Mouse (Mus musculus): Measurements from ENCODE around the gene H2afz.
"Not testable (repeated sequence)": the region's sequence is repeated elsewhere in the genome, so short reads cannot be mapped to it uniquely, and the experiment has no call there.

The H2afz gene

DNA sequence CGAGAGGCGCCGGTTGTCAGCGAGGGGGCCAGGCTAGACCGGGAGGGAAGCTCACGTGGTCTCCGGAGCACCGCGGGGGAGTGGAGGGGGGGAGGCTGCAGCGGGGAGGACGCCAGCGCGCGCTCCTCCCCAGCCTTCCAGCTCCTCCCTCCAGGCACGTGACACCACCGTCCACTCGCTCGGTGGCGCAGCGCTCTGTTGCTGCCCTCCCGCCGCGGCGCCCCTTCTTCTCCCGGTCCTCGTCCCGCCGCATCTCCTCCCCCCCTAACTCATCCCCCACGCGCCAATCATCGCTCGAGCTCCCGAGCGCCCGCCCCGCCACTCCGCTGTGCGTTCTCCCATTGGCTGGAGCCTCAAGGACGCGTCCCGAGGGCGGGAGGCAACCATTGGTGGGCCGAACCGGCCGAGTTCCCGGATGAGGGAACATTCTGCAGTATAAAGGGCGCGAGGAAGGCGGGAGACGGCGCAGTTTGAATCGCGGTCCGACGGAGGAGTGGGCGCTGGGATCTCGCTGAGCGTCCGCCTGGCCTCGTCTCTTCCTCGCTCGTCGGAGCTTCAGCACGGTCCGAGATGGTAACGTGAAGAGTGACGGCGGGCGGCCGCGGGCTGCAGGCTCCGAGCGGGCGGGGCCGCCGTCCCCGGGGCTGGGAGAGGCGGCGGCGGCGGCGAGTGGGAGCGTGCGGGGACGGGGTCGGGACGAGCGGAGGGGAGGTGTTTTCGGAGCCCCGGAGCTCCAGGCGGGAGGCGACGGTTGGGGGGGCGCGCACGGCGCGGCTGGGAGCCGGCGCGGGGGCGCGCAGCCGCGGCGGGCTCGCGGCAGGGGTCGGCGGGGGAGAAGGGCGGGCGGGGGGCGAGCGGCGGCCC is at the start of gene H2afz:
TSS of gene H2afz (plus strand) at position 364 of the 864 bp plus-strand sequence.
- DNase-seq (ENCODE audit: low read depth, low spot score) = peak; percentile 99

DNA sequence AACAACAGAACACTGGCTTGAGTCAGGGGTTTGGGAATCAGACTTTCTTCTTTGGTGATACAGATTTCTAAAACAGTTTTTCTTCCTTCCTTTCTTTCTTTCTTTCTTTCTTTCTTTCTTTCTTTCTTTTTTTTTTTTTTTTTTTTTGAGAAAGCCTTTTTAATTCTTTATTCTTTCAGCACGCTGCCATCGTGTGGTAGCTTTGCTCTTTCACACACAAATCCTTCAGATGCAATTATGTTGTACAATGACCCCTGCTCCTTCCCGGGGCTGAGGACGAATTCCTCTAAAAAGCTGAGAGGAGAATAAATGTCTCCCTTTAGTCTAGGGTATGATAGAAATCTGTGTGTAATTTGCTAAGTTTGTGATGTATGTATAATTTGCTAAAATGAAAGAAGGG is 45.6 kb upstream of the H2afz start:
- peak; percentile 31 for DNase-seq (ENCODE audit: low read depth, low spot score)

DNA sequence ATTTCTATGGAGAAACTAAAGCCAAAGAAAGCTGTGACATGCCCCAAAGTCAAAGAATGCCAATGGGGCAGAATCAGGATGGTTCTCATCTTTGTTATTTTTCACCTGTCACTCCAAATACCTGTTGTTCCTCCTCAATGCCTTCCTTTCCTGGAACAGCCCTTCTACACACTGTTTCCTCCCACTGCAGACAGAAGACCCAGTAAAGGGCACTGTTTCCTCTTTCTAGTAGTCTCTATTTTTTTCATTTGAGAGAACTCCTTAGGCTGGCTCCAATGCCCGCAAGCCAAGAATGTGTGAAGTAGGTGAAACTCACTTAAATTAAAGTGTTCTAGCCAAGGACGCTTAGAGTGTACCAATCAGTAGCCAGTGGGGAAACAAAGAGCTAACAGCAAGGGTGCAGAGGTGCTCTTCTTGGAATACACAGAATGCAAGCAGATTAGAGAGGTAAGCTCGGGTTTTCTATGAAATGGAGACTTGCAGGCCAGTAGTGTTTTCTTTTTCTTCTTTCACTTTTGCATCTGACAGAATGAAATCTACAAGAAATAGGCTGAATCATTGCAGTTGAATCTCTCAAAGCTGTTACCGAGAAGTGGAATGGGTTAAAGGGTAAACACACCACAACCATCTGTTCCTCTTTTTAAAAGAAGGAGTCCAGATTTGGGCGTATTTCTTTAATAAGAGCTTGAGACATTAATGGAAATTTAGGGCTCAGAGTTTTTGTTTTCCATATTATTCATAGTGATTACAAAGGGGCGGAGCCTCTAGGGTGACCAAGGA is 43.4 kb upstream of the H2afz start:
- no peak for DNase-seq (ENCODE audit: low read depth, low spot score)

DNA sequence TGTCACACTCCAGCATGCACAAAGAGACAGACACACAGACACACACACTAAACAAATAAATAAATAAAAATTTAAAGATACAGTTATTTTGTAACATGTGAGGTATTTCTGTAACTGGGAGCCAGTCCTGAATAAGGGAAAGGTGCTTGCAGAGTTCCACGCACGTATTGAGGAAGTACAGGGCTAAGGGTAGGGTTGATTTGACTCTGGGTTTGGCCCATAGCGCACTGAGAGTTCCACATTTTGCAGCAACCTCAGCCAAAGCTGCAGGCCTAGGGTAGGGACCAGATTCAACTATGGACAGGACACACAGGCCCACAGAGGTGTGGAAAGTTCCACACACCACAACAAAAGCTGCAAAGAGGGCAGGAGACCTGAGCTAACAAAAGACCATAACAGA is 41.0 kb upstream of the H2afz start:
- no peak for DNase-seq (ENCODE audit: low read depth, low spot score)

DNA sequence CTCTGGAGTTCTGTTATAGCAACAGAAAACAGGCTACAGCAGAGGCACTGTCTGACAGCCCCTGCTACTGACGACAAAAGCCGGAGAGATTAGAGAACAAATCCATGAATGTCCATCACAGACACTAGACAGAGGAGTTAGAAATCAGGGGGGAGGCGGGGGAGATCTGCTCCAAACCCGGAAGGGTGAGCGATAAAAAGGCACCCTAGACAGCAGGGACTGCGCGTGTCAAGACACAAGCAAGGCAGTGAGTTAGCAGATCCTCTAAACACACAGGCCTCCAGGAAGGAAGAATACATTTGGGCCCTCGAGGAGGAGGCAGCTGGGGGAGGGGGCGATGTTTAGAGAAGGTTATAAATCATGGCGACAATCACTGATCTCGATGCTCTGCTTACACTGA is 36.6 kb upstream of the H2afz start:
- DNase-seq (ENCODE audit: low read depth, low spot score) = no peak

DNA sequence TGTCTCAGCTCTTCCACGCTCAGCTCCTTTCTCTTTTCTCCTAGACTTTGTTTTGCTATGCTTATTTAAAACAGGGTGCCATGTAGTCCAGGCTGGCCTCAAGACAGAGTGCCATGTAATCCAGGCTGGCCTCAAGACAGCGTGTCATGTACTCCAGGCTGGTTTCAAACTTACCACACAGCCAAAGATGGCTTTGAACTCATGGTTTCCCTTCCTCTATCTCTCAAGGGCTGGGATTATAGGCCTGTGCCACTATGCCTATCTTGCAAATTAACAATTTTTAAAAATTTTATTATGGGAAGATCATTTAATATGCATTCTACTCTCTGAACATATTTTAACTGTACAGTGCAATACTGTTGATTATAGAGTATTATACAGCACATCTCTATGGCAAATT is 33.1 kb upstream of the H2afz start:
- DNase-seq (ENCODE audit: low read depth, low spot score) = no peak

DNA sequence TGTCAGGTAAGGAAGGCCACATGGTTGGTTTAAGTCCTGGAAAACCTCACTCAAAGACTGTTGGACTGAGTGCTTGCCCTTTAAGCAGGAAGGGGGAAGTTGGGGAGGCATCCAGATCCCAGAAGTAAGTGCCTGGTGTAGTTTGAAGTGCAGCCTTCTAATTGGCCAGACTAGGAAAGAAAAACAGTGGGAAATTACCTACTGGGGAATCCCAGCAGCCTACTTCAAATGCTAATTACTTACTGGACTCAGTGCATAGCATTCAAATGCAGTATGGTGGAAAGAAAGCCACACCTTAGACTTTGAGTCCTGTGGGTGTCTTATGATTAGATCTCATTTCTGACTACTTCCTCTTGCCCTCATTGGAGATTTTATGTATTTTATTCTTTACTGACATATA is 31.2 kb upstream of the H2afz start:
- DNase-seq (ENCODE audit: low read depth, low spot score) = no peak

DNA sequence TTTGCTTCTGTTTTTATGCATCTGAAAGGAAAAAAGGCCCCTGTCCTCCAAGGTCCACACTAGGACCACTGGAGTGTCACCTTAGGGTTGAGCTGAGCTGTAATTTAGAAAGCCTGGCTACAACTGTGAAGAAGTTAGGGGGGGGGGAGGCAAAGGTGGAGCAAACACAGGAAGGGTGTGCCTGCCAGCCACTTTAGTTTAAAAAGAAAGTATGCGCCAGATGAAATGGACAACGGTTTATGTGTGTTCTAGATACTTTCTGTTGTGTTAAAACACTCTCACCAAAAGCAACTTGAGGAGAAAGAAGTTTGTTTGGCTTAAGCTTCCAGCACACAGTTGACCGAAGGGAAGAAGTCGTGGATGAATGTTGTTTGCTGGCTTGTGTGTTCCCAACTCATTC is 30.6 kb upstream of the H2afz start:
- no peak for DNase-seq (ENCODE audit: low read depth, low spot score)

DNA sequence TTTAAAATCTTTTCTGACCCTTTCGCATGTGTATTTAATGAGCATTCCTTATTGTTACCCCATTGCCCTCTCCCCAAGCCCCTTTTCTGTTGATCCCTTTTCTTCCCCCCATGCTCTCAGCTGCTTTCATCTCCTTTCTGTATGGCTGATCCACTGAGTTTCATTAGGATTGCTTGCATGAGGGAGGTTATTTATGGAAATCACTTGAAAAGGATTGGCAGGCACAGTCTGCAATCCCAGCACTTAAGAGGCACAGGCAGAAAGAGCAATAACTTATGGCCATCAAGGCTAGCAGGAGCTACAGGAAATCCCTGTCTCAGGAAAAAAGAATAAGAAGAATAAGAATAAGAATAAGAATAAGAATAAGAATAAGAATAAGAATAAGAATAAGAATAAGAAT is 27.7 kb upstream of the H2afz start:
- DNase-seq (ENCODE audit: low read depth, low spot score) = no peak

DNA sequence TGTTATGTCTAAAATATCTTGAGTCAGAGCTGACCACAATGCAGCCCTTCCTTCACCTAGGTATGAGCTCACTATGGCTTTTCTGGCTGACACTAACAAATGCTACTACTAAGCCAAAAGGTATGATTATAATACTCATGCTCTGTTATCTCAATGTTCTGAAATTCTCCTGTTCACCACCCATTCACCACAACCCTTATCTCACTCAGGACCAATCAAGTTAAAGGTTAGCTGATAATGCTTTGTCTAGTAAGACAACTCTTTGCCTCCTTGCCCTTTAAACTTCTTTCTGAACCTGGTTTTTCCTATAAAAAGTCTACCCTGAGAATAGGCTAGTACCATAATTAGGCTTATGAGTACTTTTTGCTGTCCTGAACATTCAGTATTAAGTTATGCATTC is 26.1 kb upstream of the H2afz start:
- DNase-seq (ENCODE audit: low read depth, low spot score) = no peak

DNA sequence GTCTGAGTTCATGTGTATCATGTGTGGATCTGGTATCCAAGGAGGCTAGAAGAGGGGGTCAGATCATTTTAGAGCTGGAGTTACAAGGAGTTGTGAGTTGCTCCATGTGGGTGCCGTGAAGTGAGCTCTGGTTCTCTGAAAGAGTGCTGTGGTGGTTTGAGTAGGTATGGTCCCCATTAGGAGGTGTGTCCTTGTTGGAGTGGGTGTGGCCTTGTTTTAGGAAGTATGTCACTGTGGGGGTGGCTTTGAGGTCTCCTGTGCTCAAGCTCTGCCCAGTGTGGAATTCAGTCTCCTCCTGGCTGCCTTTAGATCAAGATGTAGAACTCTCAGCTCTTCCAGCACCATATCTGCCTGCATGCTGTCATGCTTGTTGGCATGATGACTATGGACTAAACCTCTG is 21.3 kb upstream of the H2afz start:
- no peak for DNase-seq (ENCODE audit: low read depth, low spot score)

DNA sequence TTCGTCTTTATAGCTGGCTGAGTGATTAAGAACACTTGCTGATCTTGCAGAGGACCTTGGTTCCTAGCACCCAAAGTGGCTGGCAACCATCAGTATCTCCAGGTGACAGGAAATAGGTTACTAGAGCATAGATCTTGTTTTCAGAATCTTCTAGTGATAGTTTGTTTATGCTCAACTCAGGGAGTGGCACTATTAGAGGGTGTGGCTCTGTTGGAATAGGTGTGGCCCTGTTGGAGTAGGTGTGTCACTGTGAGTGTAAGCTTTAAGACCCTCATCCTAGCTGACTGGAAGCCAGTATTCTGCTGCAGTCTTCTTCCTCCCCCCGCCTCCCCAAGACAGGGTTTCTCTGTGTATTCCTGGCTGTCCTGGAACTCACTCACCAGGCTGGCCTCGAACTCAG is 20.0 kb upstream of the H2afz start:
- no peak for DNase-seq (ENCODE audit: low read depth, low spot score)

DNA sequence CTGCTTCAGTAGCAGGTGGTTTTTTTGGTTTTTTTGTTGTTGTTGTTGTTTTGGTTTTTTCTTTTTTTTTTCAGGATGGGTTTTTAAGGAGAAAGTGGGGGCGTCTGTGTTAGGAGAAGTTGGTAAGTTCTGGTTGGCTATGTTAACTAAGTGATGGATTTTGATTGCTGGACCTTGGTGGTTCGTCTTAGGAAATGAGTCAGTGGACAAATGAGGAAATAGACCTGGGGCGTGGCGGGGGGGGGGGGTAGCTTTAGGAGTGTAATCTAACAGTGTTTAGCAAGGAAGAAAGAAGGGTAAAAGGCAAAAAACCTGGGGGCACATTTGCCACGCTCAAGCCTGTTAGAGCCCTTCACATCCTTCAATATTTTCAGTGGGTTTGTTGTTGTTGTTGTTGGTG is 17.7 kb upstream of the H2afz start:
- DNase-seq (ENCODE audit: low read depth, low spot score) = no peak

DNA sequence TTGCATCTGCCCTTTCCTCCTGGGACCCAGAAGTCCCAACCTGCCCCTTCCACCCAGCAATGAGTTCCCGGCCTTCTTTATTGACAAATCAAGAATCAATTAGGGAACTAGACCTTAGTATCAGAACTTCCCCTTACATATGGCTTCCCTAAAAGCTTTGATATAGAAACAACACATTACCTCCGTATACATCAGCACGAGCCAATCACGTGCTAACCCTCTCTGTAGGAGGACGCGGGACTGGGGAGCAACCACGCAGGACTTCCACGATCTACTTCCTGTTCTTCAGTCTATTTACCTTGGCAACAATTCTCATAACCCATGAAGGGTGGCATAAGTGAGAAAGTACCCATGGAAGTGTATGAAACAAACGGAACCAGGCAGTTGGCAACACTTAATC is 15.9 kb upstream of the H2afz start:
- no peak for DNase-seq (ENCODE audit: low read depth, low spot score)

DNA sequence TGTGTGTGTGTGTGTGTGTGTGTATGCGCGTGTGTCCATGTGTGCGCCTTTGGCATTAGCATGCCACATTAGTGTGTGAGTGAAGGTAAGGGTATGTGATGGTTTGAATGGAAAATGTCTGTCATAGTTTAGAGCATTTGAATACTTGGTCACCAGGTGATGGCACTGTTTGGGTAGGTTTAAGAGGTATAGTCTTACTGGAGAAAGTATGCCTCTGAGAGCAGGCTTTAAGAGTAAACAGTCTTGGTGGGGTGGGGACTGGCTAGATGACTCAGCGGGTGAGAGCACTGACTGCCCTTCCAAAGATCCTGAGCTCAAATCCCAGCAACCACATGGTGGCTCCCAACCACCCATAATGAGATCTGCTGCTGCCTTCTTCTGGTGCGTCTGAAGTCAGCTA is 14.6 kb upstream of the H2afz start:
- no peak for DNase-seq (ENCODE audit: low read depth, low spot score)

DNA sequence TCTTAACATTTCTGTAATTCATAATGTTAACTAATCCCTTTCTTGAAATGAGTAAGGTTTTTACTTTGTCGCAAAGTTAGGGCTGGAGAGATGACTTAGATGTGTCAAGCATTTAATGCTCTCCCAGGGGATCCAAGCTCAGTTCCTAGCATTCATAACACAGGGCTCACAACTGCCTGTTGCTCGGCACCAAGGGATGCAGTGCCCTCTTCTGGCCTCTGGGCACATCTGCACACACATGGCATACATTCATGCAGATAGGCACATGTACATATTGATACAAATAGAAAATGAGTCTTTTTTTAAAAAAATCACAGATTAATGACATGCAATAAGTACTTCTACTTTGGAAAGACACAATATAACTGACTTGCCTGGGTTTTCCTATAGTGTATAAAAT is 13.1 kb upstream of the H2afz start:
- DNase-seq (ENCODE audit: low read depth, low spot score) = no peak

DNA sequence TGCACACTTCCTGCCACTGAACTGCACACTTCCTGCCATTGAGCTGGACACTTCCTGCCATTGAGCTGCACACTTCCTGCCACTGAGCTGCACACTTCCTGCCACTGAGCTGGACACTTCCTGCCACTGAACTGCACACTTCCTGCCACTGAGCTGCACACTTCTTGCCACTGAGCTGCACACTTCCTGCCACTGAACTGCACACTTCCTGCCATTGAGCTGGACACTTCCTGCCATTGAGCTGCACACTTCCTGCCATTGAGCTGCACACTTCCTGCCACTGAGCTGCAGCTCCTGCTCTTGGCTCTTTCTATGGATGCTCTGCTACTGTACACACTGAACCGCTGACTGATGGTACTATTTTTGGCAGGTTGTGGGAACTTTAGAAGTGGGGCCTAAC is 11.3 kb upstream of the H2afz start:
- not testable (repeated sequence) for DNase-seq (ENCODE audit: low read depth, low spot score)

DNA sequence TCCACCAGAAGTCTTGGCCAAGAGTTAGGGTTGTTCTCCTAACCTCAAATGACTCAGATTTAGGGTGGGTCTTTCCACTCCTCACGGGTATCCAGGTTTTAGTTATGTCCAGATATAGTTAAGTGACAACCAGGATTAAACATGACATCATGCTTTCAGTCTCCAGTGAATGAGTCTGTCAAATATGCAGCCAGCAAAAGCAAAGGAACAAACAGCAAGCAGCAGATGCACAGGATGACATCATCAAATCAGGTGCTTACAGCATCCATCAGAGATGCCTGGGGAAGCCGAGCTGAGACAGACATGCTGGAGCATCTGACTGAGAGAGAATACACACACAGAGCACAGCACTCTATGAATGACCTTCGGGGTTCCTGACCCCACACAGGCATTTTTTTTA is 9.0 kb upstream of the H2afz start:
- DNase-seq (ENCODE audit: low read depth, low spot score) = peak; percentile 62

DNA sequence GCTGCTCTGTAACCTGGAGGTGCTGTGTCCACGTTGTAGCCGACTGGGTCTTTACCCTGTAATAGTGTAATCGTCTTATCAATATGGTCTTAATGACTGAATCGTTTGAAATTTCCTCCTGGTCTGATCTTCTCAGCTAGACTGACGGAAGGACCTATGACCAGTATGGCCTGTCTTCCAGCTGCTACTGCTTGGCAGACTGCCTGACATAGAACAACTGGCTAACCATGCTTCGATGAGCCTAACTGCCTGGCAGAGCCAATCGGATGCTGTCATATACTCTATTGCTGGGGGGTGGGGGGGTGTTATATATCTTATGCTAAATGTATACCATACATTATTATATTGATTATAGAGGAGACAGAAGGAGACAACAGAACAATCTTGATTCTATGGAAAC is 8.2 kb upstream of the H2afz start:
- no peak for DNase-seq (ENCODE audit: low read depth, low spot score)

DNA sequence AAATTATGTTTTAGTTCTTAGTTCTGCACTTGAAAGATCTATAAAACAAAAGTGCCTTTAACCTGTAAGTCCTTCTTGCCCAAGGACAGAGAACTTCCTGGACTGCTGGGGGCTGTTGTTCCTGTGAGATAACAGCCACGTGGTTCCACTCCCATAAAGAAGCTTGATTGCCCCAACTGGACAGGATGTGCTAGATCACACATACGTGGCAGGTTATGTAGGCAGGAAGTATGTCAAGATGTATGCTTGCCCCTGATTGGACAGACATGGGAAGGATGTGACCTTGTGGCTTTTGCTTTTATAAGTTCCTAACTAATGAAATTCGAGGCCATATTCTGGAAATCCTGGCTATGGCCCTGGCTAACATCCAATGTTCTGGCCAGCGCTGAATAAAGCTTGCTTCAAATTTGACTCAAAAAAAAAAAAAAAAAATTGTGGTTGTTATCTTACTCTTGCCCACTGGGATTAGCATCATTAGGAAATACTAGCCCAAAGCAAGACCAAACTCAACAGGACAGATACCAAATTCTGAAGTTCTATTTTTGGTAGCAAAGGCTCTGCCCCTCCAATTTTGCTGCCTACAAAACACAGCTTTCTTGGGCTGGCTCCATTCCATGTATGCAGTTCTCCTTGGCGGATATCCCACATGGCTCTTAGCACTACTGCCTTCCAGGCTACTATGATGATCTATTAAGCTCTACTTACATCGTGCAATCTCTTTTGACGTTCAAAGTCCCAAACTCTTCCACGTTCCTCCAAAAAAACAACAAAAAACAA is 3.7 kb upstream of the H2afz start:
- peak; percentile 39 for DNase-seq (ENCODE audit: low read depth, low spot score)

DNA sequence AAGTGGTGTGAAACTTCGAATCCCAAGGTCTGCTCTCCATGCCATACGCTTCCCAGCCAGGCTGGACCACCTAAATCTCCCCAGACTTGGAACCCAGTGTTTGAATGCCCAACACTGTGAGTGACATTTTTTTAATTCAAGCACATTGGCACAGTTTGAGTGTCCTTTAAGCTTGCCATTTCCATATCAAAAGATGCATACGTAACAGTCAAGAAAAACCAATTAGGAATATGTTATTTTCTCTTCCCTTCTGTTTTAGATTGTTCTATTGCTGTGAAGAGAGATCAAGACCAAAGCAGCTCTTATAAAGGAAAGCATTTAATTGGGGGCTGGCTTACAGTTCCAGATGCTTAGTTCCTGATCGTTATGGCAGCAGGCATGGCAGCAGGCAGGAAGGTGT is 2.9 kb upstream of the H2afz start:
- DNase-seq (ENCODE audit: low read depth, low spot score) = no peak

DNA sequence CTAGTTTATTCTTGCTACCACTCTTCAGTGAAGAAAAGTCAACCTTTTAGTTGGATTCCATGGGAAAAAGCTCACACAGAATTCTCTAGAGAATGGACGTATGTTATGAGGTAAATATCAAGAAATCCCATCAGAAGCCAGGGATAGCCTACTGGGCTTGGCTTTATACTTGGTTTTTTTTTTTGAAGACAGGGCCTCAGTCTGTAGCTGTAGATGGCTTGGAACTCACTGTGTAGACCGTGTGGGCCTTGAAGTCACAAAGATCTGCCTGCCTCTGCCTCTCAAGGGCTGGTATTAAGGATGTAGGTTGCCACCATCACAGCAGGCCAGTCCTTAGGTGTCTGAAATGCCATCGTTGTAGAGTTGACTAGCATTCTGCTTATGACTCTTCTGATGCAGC is 1.7 kb upstream of the H2afz start:
- no peak for DNase-seq (ENCODE audit: low read depth, low spot score)
